Mouse (Mus musculus) gastrocnemius, adult 18-20 months (tissue): Measurements from ENCODE around the gene Zfp654. TPM values are rescaled to one million over a fixed set of nuclear protein-coding genes. Genes with fewer than 3 reads are reported as not detected.

Experiments used
- DNase-seq: peaks from one replicate; pipeline ENCODE4 v3.0.0; 2021; ENCODE audit warnings: low spot score
- total RNA-seq, 2 experiments: library from RNA; stranded (reverse); gene quantifications; 2 replicates each; pipeline ENCODE4 v1.2.3; 2021

Gene Zfp654
- total RNA-seq, 2 experiments from 2014 or later, result 10.7 to 10.8 TPM

GRCm38 (mm10) chr16:64856946-64857345, 5.5 kb upstream of the Zfp654 start:
- DNase-seq, result no peak

DNA sequence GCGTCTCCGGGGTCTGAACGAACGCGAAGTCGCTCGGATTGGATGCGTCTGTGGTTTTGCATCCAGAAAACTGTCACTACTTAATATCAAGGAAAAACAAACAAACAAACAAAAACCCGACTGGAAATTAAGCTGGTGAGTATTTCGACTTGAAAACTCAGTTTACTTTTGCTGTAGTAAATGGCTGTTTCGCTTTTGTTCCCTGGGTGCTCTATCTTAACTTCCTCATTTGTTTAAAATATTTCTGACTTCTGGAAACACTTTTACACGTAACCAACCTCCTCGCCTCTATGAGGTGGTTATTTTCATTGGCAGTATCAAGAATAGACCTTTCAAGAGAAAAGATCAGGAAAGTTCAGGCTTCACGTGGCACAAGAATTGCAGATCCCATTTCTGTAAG, 1.4 kb upstream of the Zfp654 start:
- no peak for DNase-seq

GRCm38 (mm10) chr16:64852441-64852871, 1.0 kb upstream of the Zfp654 start:
- DNase-seq, result peak; percentile 30

GRCm38 (mm10) chr16:64851085-64851562, 328 bp downstream of the Zfp654 start:
- no peak for DNase-seq

- DNase-seq, result peak; percentile 18
Observed at GRCm38 (mm10) chr16:64850287-64851084, 966 bp downstream of the Zfp654 start.

DNA sequence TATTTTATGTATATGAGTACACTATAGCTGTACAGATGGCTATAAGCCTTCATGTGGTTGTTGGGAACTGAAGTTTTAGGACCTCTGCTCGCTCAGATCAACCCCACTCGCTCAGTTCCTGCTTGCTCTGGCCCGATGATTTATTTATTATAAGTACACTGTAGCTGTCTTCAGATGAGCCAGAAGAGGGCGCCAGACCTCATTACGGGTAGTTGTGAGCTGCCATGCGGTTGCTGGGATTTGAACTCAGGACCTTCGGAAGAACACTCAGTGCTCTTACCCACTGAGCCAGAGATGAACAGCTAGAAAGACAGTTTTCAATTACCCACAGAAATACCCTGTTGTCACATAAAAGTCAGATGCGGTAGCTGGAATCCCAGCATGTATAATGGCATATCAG, 5.5 kb downstream of the Zfp654 start:
- no peak for DNase-seq

- no peak for DNase-seq
Observed at GRCm38 (mm10) chr16:64842374-64842729, 9.1 kb downstream of the Zfp654 start.

DNA sequence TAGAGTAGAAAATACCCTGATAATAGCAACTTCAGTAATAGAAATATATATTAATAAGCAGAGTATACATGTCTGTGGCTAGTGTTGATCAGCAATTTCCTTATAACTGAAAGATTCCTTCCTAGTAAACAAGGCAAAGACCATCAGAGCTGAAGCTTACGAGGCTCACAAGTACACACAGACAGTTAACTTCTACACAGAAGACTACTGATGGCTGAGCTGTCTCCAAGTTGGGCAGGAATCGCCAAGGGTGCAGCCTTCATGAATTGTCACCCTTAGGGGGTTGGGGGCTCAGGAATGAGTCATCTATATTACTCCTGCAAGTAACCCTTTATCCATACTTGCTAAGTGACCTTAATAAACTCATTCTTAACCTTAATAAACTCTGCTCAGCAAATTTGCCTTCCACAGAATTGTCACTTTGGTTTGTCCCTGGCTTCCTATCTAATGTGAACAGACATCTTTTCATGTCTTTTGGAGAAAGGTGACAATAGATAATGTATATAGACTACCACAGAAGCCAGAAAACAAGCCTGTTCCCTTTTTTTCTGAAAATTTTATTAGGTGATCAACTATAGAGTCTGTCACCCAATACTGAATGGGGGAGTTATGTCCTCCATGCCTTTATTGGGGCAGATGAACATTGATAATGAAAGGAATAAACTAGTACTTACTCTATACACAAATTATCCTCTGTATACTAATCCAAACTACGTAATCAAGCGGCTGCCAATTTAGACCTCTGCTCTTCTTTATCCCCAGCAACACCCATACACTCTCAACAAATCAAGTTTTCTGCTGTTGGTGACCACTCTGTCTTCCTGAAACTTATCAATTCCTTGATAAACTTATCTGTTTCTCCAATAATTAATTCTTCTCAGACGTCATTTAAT, 9.7 kb downstream of the Zfp654 start:
- no peak for DNase-seq

GRCm38 (mm10) chr16:64836709-64837108, 14.7 kb downstream of the Zfp654 start:
- DNase-seq, result no peak

DNA sequence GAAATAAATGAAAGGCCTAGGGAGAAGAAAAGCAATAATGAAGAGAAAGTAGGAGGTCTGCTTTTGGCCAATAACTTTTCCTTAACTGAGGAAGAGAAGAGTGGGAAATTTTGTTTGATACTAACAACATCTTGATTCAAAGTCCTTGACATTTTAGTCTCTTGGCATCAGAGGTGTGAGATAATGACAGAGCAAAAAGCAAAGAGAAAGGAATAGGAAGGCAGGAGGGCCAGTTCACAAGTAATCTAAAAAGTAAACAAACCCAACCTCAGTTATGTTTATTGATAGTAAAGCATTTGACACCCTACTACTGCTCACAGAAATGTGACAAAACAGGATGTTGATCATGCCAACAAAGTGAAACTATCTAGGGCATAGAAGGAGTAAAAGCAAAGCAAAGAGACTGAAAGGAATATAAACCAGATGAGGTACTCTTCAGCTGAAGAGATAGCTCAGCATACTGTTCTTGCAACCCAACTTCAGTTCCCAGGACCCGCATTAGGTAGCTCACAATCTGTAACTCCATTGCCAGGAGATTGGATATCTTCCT, 15.4 kb downstream of the Zfp654 start:
- no peak for DNase-seq

- DNase-seq, result no peak
Observed at GRCm38 (mm10) chr16:64830291-64830690, 21.2 kb downstream of the Zfp654 start.

DNA sequence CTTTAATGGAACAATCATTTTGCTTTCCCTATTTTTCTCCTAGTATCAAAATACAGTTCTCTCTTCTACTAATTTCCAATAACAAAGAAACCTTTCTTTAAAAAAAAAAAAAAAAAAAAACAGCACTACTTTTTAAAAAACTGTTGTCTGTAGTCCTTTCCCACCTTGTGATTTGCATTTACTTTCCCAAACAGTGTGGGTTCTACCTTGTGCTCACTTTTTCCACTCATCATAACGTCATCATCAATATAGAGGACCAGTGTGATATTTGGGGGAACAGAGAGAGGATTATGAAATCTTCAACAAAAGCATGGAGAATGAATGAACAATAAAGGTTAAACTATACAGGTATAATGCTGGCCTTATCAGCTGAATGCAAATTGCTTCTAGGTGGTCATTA, 27.0 kb downstream of the Zfp654 start:
- DNase-seq, result no peak

GRCm38 (mm10) chr16:64823890-64824289, 27.6 kb downstream of the Zfp654 start:
- no peak for DNase-seq

DNA sequence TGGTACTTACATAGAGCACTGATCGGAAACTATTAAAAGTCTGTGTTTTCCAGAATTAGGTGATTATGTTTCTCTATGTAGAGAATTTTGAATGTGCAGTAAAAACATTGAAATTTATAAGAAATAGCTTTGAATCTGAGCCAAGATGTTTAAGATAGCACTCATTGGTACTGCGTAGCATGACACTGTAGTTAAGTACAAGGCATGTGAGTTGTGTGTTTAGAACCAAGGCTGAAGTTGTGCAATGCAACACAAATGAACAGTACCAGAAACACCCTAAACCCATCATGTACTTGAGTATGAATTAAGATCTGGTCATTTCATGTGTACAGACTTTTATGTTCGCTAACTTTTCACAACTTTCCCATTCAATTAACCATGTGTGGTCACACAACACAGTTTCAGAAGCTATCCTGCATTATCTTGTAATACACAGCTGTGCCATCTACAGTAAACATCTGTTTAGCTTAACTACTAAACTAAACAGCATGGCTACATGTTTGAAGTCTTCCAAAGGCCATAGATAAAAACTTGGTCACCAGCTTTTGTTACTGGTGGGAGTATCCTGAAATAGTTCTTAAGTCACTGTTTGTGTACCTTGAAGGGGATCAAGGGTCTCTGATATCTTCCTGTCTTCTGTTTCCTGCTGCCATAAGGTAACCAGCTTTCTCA, 34.2 kb downstream of the Zfp654 start:
- DNase-seq, result no peak

- DNase-seq, result no peak
Observed at GRCm38 (mm10) chr16:64803041-64803440, 48.4 kb downstream of the Zfp654 start.

GRCm38 (mm10) chr16:64801638-64802037, 49.8 kb downstream of the Zfp654 start:
- DNase-seq, result no peak

GRCm38 (mm10) chr16:64800393-64800792, 51.1 kb downstream of the Zfp654 start:
- DNase-seq, result no peak

DNA sequence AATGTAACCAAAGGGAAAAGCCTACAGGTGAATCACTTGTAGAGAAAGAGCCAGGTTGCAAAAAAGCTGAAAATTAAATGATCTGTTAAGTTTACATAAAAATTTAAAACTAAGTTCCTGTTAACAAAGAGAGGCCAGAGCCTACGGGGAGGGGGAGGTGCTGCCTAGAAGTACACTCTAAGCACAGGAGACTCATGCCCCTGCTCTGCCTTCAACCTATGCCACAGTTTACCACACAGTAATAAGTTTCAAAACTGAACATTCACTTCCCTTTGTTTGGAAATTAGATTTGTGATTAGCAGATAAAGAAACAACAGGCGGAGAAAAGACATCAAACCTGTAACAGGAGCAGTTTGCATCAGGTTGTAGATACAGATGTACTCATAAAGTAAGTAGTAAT, 56.6 kb downstream of the Zfp654 start:
- no peak for DNase-seq

GRCm38 (mm10) chr16:64789706-64790105, 61.7 kb downstream of the Zfp654 start:
- no peak for DNase-seq

GRCm38 (mm10) chr16:64775516-64775915, 75.9 kb downstream of the Zfp654 start:
- DNase-seq, result no peak

- no peak for DNase-seq
Observed at GRCm38 (mm10) chr16:64771431-64771818, 80.0 kb downstream of the Zfp654 start.
